Mouse (Mus musculus): ENCODE measurements at regions not wholly inside any gene's neighbourhood (a gene's known extent, or its start where the extent isn't known, plus 50 kb on each side); places are given as distances from the start of the nearest gene placed in this dataset.

- no peak for DNase-seq
Measured at GRCm38 (mm10) chr5:33512253-33512884, 78.6 kb upstream of the Nkx1-1 start.

- no peak for DNase-seq
Measured at GRCm38 (mm10) chr5:33511529-33512252, 77.9 kb upstream of the Nkx1-1 start.

- DNase-seq = no peak
Measured at GRCm38 (mm10) chr5:33505786-33506185, 72.0 kb upstream of the Nkx1-1 start.

- DNase-seq = no peak
Measured at GRCm38 (mm10) chr5:33501735-33502495, 68.1 kb upstream of the Nkx1-1 start.

- DNase-seq = no peak
Measured at GRCm38 (mm10) chr5:33501211-33501610, 67.4 kb upstream of the Nkx1-1 start.

- peak; percentile 78 for DNase-seq
Measured at GRCm38 (mm10) chr5:33495900-33496529, 62.2 kb upstream of the Nkx1-1 start.

GRCm38 (mm10) chr5:33495276-33495675, 61.5 kb upstream of the Nkx1-1 start:
- no peak for DNase-seq

- DNase-seq = no peak
Measured at GRCm38 (mm10) chr5:33492604-33493315, 59.0 kb upstream of the Nkx1-1 start.

GRCm38 (mm10) chr5:33489286-33489685, 55.5 kb upstream of the Nkx1-1 start:
- DNase-seq = no peak

GRCm38 (mm10) chr5:33488152-33488561, 54.4 kb upstream of the Nkx1-1 start:
- no peak for DNase-seq

GRCm38 (mm10) chr5:33485765-33486164, 52.0 kb upstream of the Nkx1-1 start:
- no peak for DNase-seq
